In the genomic region with DNA sequence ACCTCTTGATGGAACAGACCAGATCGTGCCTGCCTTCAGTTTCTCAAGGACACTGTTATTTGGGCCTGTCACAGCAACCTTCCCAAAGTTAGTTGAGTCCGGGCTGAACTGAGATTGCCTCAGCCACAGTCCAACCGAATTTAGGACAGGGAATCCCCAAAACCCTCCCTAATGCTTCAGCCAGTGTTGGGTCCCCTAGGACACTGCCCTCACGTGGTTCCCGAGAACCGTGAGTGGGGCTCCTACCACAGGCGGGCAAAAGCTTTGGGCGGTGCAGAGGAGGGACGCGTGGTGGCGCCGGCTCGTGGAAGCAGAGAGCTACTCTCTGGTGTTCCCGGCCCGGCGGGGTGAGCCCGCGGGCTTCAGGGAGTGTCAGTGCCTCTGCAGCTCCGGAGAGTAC, we compare ENCODE assay signal across 8 mouse cellular contexts. TPM values are rescaled to one million over a fixed set of nuclear protein-coding genes. Genes with fewer than 3 reads are reported as not detected.
DNase-seq lines count a peak whose midpoint lies in the region.

No protein-coding gene starts in this region.

- peak; percentile 18 for DNase-seq in WW6 (ENCODE audit: low read depth, low spot score)
- DNase-seq in cerebellum, adult 9-11 months = peak; percentile 90
- peak; percentile 29 for DNase-seq in forelimb bud, embryonic 11.5 days (ENCODE audit: low read depth, low spot score)
- peak; percentile 39 to 46 for DNase-seq in heart, postnatal 14 days
- peak; percentile 66 to 82 for DNase-seq in kidney, postnatal 25 days
- DNase-seq in lung, postnatal 10 days = peak; percentile 70
- peak; percentile 47 to 63 for DNase-seq in right cerebral cortex, postnatal 10 days (ENCODE audit: low spot score in 2 of 2)
- DNase-seq in thymus, postnatal 36 days = no peak

- intact Hi-C loops in heart, postnatal 14 days (cut with DNase I) = loop anchor here (2.0 to 10.0 kb wide), 3 partner anchors 179 to 343 kb away; no protein-coding TSS in a partner anchor

RNA-seq across cellular contexts. Expression of a gene that starts 1.9 kb away (rescaled TPM):
- total RNA-seq in heart, postnatal 14 days (2021) = 1 to 10 TPM; 1.6 to 2.3 TPM

Comparison
In these comparisons a context has a peak if more than half of its experiments do, and no peak if none do; other contexts are left out.
1. DNase-seq: peak in WW6 (single experiment), cerebellum, adult 9-11 months (single experiment), forelimb bud, embryonic 11.5 days (single experiment), heart, postnatal 14 days (2 of 2), kidney, postnatal 25 days (2 of 2), lung, postnatal 10 days (single experiment) and right cerebral cortex, postnatal 10 days (2 of 2); none in thymus, postnatal 36 days (0 of 2).